Comparison of ENCODE assay signal across 18 mouse cellular contexts in the genomic region with DNA sequence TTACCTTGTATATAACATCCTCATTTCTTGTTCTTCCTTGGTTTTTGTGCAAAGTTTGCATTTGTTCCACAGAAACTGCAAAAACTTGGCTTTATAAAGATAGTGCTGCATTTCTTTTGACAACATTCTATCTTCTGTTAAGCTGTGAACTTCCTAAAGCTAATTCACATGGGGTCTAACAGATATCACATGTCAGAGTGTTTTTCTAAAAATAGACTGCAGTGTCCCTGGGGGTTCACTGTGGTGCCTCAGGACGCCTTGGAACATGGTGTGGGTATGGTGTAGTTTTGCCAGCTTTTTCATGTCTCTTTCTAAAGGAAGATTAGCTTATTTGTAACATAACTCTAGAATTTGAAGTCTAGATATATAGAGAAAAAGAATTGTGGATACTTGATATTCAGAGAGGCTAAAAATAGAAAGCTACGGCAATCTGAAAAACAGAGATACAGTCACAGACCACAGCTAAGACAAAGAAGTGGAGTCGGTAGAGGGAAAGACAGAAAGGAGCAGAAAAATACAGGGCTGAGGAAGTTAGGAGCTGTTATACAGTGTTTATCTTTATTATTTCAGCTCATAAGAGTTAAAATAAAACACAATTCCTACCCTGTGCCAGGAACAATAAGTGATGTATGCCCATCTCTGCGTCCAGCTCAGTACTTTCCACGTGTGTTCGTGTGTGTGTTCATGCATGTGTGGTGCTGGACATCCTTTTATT.
DNase-seq lines count a peak whose midpoint lies in the region; ATAC-seq and TF ChIP-seq lines count a peak whose summit lies in the region.
"Had no signal": no experiment of that assay in that cellular context is flagged by ENCODE, and none has a peak within 500 bp of the region (broad histone marks: within the 10 kb centered on the region; RNA-seq: fewer than 3 reads in every experiment).

No protein-coding gene starts in this region.

- H3K9ac ChIP-seq in heart, postnatal 0 days (replicated peaks; ENCODE audit: low read depth, low read length), result no peak overlapping the region
- H3K9ac ChIP-seq: liver, embryonic 12.5 days; lung, embryonic 14.5 days; midbrain, embryonic 12.5 days had no signal

- no peaks in the 10 kb centered on the region for H3K36me3 ChIP-seq in heart, postnatal 0 days (replicated peaks; ENCODE audit: control insufficient read depth, insufficient read depth, low read length)

- no peak overlapping the region for H3K4me2 ChIP-seq in heart, postnatal 0 days (ENCODE audit: low read depth, low read length)
- H3K4me2 ChIP-seq: liver, embryonic 12.5 days; lung, embryonic 14.5 days; midbrain, embryonic 12.5 days had no signal

- DNase-seq in gastrocnemius, adult 2 months, result no peak
- no peak for DNase-seq in gastrocnemius, postnatal 25 days
- peak; percentile 71 for DNase-seq in heart, postnatal 0 days (ENCODE audit: low spot score)
- DNase-seq in heart, adult 11 months, result no peak
- DNase-seq in 3T3-L1 (ENCODE audit: low read depth, low spot score) (peak; percentile 9), MEL-GATA-1-ER (ENCODE audit: extremely low read depth, low read depth) (peak; percentile 60)
- no peak for DNase-seq in embryo, embryonic 10 days (ENCODE audit: low spot score)
- DNase-seq: adrenal gland, adult 2 months; cerebellum, adult 18-20 months; cerebellum, postnatal 36 days; kidney, adult 2 months; kidney, postnatal 14 days; left cerebral cortex, postnatal 4 days; lung, embryonic 14.5 days; lung, postnatal 4 days; right cerebral cortex, adult 18-20 months had no signal

- no peaks in the 10 kb centered on the region for H3K9me3 ChIP-seq in heart, postnatal 0 days (replicated peaks; ENCODE audit: control insufficient read depth, low read length)
- H3K9me3 ChIP-seq: liver, embryonic 12.5 days; midbrain, embryonic 12.5 days had no signal

- 28% methylated on average over 6 of the region's 6 CpGs for WGBS in heart, postnatal 0 days

- intact Hi-C loops in gastrocnemius, adult 2 months (cut with DNase I), result no loop called here

- H3K27me3 ChIP-seq in heart, postnatal 0 days (ENCODE audit: control insufficient read depth, insufficient read depth, low read length), result no peaks in the 10 kb centered on the region
- H3K27me3 ChIP-seq: liver, embryonic 12.5 days; midbrain, embryonic 12.5 days had no signal

- peaks cover 11% of the 10 kb centered on the region for H3K4me1 ChIP-seq in heart, postnatal 0 days (ENCODE audit: control insufficient read depth, insufficient read depth)

- H3K4me3 ChIP-seq in gastrocnemius, adult 2 months, result peak overlapping the region; percentile 8; the same call in 1 of the 2 replicates
- no peak overlapping the region for H3K4me3 ChIP-seq in heart, postnatal 0 days (ENCODE audit: low read depth, low read length)
- H3K4me3 ChIP-seq: liver, embryonic 12.5 days; midbrain, embryonic 12.5 days had no signal

- ATAC-seq in heart, postnatal 0 days (ENCODE audit: insufficient read depth, low read depth), result peak; percentile 79; the same call in 1 of the 2 replicates
- ATAC-seq: liver, embryonic 12.5 days had no signal

- TF ChIP-seq CTCF in gastrocnemius, adult 2 months (IDR thresholded peaks at IDR 0.05), result no peak
- no peak for TF ChIP-seq CTCF in heart, postnatal 0 days (IDR thresholded peaks at IDR 0.05; ENCODE audit: low read depth)

- no peak for TF ChIP-seq EP300 in heart, postnatal 0 days (IDR thresholded peaks at IDR 0.05; ENCODE audit: low read depth)

- H3K27ac ChIP-seq in gastrocnemius, adult 2 months, result no peak overlapping the region
- H3K27ac ChIP-seq in heart, postnatal 0 days (ENCODE audit: low read depth), result peak overlapping the region; percentile 23
- H3K27ac ChIP-seq: liver, embryonic 12.5 days; midbrain, embryonic 12.5 days had no signal

Comparison
In these comparisons a context has a peak if more than half of its experiments do, and no peak if none do; other contexts are left out.
1. DNase-seq: peak in heart, postnatal 0 days (single experiment), 3T3-L1 (single experiment) and MEL-GATA-1-ER (single experiment); none in gastrocnemius, adult 2 months (single experiment), gastrocnemius, postnatal 25 days (single experiment), heart, adult 11 months (single experiment) and embryo, embryonic 10 days (single experiment).